ENCODE assay signal across 8 mouse cellular contexts in genomic region chr5:51553671-51554070, GRCm38 (mm10). TPM values are rescaled to one million over a fixed set of nuclear protein-coding genes. Genes with fewer than 3 reads are reported as not detected.
DNase-seq lines count a peak whose midpoint lies in the region; ATAC-seq and TF ChIP-seq lines count a peak whose summit lies in the region.

No protein-coding gene starts in this region.

- no peaks in the 10 kb centered on the region for H3K9me3 ChIP-seq in liver, embryonic 14.5 days (ENCODE audit: control insufficient read depth, low read length)

- no peak for TF ChIP-seq EP300 in liver, embryonic 14.5 days (IDR thresholded peaks at IDR 0.05; ENCODE audit: low read depth)

- peak overlapping the region; percentile 38 to 51 for H3K4me3 ChIP-seq in liver, embryonic 14.5 days (ENCODE audit: insufficient read depth in 1 of 2, low read depth in 2 of 2, low read length in 2 of 2)

- no peak for TF ChIP-seq CTCF in liver, embryonic 14.5 days (IDR thresholded peaks at IDR 0.05; ENCODE audit: low read depth)

- H3K4me2 ChIP-seq in liver, embryonic 14.5 days (ENCODE audit: low read depth): peak overlapping the region; percentile 54

- WGBS in liver, embryonic 14.5 days (ENCODE audit: insufficient replicate concordance): 17% methylated on average over 5 of the region's 5 CpGs

- no peaks in the 10 kb centered on the region; the same call in 1 of the 2 replicates for H3K27me3 ChIP-seq in liver, embryonic 14.5 days (ENCODE audit: control insufficient read depth, insufficient read depth, low read length)

- peak; percentile 57 for ATAC-seq in liver, embryonic 14.5 days (ENCODE audit: insufficient read depth)

- H3K4me1 ChIP-seq in liver, embryonic 14.5 days (replicated peaks; ENCODE audit: control insufficient read depth in 2 of 2, insufficient read depth in 2 of 2, low read length in 1 of 2): no peaks in the 10 kb centered on the region

- no peak overlapping the region for H3K9ac ChIP-seq in liver, embryonic 14.5 days (replicated peaks)

- peak; percentile 7 for DNase-seq in thymus, postnatal 4 days
- no peak for DNase-seq in thymus, postnatal 25 days
- peak; percentile 65 for DNase-seq in embryo, embryonic 11 days
- peak; percentile 70 to 75 for DNase-seq in heart, adult 18-20 months
- DNase-seq in kidney, adult 11 months: peak; percentile 88
- peak in 1 of 3 experiments; percentile 2 for DNase-seq in liver, embryonic 14.5 days (ENCODE audit: low read depth in 3 of 3, low spot score in 3 of 3)
- DNase-seq in neural tube, embryonic 10.5 days (ENCODE audit: extremely low spot score, low spot score): peak; percentile 30
- no peak for DNase-seq in testis, postnatal 14 days (ENCODE audit: low spot score)

- H3K36me3 ChIP-seq in liver, embryonic 14.5 days (replicated peaks; ENCODE audit: control insufficient read depth, insufficient read depth, low read depth): no peaks in the 10 kb centered on the region

- H3K27ac ChIP-seq in liver, embryonic 14.5 days: no peak overlapping the region

RNA-seq across cellular contexts. Expression of gene Ppargc1a, which starts 13.9 kb away (rescaled TPM):
- 100 to 1,000 TPM in 1 of 2 experiments, 10 to 100 TPM in 1; 99.6 to 126 TPM for total RNA-seq in heart, adult 18-20 months (2021)
- 0.89 and 0.99 TPM in 2 replicates for polyA plus RNA-seq in liver, embryonic 14.5 days (2012; rRNA removed)
- 1.9 and 2.2 TPM in 2 replicates for polyA plus RNA-seq in liver, embryonic 14.5 days (2014; fragmentation: Nextera tagmentation; extraction: Ambion mirVana)

Comparison
In these comparisons a context has a peak if more than half of its experiments do, and no peak if none do; other contexts are left out.
1. DNase-seq: peak in thymus, postnatal 4 days (single experiment), embryo, embryonic 11 days (single experiment), heart, adult 18-20 months (2 of 2), kidney, adult 11 months (single experiment) and neural tube, embryonic 10.5 days (single experiment); none in thymus, postnatal 25 days (single experiment) and testis, postnatal 14 days (single experiment).